Mouse (Mus musculus): ENCODE data around the gene Dmgdh. TPM values are rescaled to one million over a fixed set of nuclear protein-coding genes. Genes with fewer than 3 reads are reported as not detected.

Dmgdh gene
- polyA plus RNA-seq, 1 experiment from 2014 or later: not detected

DNA sequence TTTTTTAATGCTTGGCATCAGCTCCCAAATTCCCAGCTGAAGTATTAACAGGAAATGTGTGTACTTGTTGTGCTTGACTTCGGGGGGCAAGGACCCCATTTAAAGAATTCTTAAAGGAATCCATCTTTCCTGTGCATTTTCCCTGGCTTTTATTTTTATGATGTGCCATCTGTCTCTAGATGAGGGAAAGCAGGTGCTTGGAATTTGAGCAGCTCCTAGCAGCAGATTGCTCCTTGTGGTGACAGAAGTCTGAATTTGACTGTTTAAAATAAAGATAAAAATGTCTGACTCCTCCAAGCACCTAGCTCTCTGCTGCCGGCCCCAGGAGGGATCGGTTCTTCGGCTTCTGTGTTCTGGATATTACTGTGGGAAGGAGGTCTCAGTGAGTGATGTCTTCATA lies 47.7 kb downstream of the Dmgdh start:
- Histone ChIP-seq H3K9me3 (ENCODE audit: control insufficient read depth, low read length) (no peaks in the 10 kb centered on the region), H3K36me3 (ENCODE audit: control insufficient read depth, insufficient read depth, low read length) (no peaks in the 10 kb centered on the region), H3K27me3 (ENCODE audit: control insufficient read depth, insufficient read depth, low read depth, low read length) (no peaks in the 10 kb centered on the region), H3K4me1 (replicated peaks; ENCODE audit: control insufficient read depth, insufficient read depth, low read length) (no peaks in the 10 kb centered on the region; the same call in 1 of the 2 replicates), H3K4me2 (ENCODE audit: low read depth, low read length) (no peak overlapping the region), H3K27ac (ENCODE audit: low read length) (no peak overlapping the region), H3K9ac (ENCODE audit: low read length) (no peak overlapping the region), H3K4me3 (ENCODE audit: low read length) (no peak overlapping the region)
- ATAC-seq (ENCODE audit: low read depth): no peak
- WGBS: 76% methylated on average over 4 of the region's 4 CpGs

DNA sequence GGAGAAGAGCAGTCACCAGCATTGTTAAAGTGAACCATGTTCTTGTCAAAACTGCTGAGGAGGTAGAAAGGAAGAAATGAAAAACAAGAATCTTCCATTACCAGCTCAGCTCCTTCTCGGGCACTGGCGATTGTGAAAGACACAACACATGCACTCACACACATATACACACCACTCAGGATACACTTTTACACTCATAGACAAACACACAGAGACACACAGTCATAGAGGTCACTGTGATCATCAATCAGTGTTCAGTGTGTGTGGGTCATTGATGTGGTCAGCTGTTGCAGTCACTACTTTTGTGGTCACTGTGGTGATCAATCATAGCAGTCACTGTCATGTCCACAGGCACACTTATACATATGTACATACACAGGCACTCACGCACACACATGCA lies 49.2 kb downstream of the Dmgdh start:
- Histone ChIP-seq H3K9ac (ENCODE audit: low read length) (no peak overlapping the region), H3K27ac (ENCODE audit: low read length) (no peak overlapping the region), H3K4me3 (ENCODE audit: low read length) (no peak overlapping the region), H3K4me1 (replicated peaks; ENCODE audit: control insufficient read depth, insufficient read depth, low read length) (no peaks in the 10 kb centered on the region; the same call in 1 of the 2 replicates), H3K9me3 (ENCODE audit: control insufficient read depth, low read length) (no peaks in the 10 kb centered on the region), H3K27me3 (ENCODE audit: control insufficient read depth, insufficient read depth, low read depth, low read length) (no peaks in the 10 kb centered on the region), H3K36me3 (ENCODE audit: control insufficient read depth, insufficient read depth, low read length) (no peaks in the 10 kb centered on the region), H3K4me2 (ENCODE audit: low read depth, low read length) (no peak overlapping the region)
- 68% methylated on average over 3 of the region's 3 CpGs for WGBS
- no peak for ATAC-seq (ENCODE audit: low read depth)

DNA sequence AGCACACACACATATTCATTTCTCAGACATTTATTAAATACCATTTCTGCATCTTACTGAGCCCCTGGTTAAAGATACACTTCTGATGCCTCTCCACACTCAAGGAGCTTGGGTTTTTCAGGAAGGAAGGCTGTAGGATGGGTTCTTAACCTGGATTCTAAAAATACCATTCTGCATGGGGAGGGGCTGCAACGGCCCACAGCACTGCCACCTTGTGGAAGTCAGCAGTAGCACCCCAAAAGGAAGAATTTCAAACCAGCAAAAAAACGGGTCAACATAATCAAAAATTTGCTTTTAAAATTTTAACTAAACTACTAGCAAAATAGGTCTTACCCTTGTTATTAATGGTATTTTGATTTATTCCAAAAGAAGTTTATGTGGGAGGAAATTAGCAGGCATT lies 50.0 kb downstream of the Dmgdh start:
- no peak overlapping the region for H3K4me2 ChIP-seq (ENCODE audit: low read depth, low read length)
- H3K4me3 ChIP-seq (ENCODE audit: low read length): no peak overlapping the region
- 20% methylated on average over 2 of the region's 2 CpGs for WGBS
- H3K36me3 ChIP-seq (ENCODE audit: control insufficient read depth, insufficient read depth, low read length): no peaks in the 10 kb centered on the region
- H3K9ac ChIP-seq (ENCODE audit: low read length): no peak overlapping the region
- no peaks in the 10 kb centered on the region for H3K27me3 ChIP-seq (ENCODE audit: control insufficient read depth, insufficient read depth, low read depth, low read length)
- no peak for ATAC-seq (ENCODE audit: low read depth)
- no peak overlapping the region for H3K27ac ChIP-seq (ENCODE audit: low read length)
- no peaks in the 10 kb centered on the region; the same call in 1 of the 2 replicates for H3K4me1 ChIP-seq (replicated peaks; ENCODE audit: control insufficient read depth, insufficient read depth, low read length)
- H3K9me3 ChIP-seq (ENCODE audit: control insufficient read depth, low read length): no peaks in the 10 kb centered on the region

DNA sequence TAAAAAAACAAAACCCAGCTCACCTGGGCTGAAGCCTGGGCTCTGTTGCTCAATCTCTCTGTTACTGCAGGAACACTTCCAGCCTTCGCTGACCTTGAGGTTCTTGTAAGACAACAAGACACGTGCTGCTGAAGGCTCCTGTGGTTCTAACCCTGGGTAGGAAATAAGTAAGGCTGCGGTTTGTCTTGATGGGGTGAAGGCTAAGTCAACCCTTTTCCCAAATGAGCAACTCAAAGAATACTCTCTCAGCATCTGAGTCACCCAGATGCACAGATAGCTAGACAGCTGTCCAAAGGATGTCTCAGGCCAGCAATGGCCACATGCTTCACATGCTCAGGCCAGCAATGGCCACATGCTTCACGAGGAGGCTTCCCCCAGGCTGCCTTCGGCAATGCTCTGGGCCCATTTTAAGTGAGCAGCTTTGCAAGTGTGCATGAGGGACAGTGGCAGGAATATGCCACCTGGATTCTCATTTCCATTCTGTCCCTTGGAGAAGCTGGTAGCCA lies 61.0 kb downstream of the Dmgdh start:
- Histone ChIP-seq H3K9me3 (ENCODE audit: control insufficient read depth, low read length) (no peaks in the 10 kb centered on the region), H3K4me3 (ENCODE audit: low read length) (no peak overlapping the region), H3K4me2 (ENCODE audit: low read depth, low read length) (no peak overlapping the region), H3K9ac (ENCODE audit: low read length) (no peak overlapping the region), H3K4me1 (replicated peaks; ENCODE audit: control insufficient read depth, insufficient read depth, low read length) (no peaks in the 10 kb centered on the region), H3K27me3 (ENCODE audit: control insufficient read depth, insufficient read depth, low read depth, low read length) (no peaks in the 10 kb centered on the region), H3K36me3 (ENCODE audit: control insufficient read depth, insufficient read depth, low read length) (no peaks in the 10 kb centered on the region), H3K27ac (ENCODE audit: low read length) (no peak overlapping the region)
- WGBS: 75% methylated on average over 5 of the region's 5 CpGs
- no peak for ATAC-seq (ENCODE audit: low read depth)

DNA sequence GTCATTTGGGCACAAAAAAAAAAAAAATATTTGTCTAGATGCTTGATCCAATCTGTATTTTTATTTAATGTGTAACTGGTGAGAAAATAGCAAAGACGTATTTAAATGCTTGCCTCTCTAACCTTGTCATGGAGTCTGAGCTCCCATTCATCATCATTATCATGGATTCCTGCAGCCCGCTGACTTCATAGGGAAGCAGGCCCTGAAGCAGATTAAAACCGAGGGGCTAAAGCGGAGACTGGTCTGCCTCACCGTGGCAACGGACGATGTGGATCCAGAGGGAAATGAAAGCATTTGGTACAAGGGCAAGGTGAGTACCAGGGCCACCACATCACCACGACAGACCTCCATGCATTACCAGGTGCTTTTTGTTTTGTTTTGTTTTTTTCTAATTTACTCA lies 69.9 kb downstream of the Dmgdh start:
- Histone ChIP-seq H3K9me3 (ENCODE audit: control insufficient read depth, low read length) (no peaks in the 10 kb centered on the region), H3K27ac (ENCODE audit: low read length) (no peak overlapping the region), H3K27me3 (ENCODE audit: control insufficient read depth, insufficient read depth, low read depth, low read length) (no peaks in the 10 kb centered on the region), H3K9ac (ENCODE audit: low read length) (no peak overlapping the region), H3K4me2 (ENCODE audit: low read depth, low read length) (no peak overlapping the region), H3K4me1 (replicated peaks; ENCODE audit: control insufficient read depth, insufficient read depth, low read length) (no peaks in the 10 kb centered on the region), H3K36me3 (ENCODE audit: control insufficient read depth, insufficient read depth, low read length) (no peaks in the 10 kb centered on the region), H3K4me3 (ENCODE audit: low read length) (no peak overlapping the region)
- 47% methylated on average over 8 of the region's 8 CpGs for WGBS
- no peak for ATAC-seq (ENCODE audit: low read depth)

DNA sequence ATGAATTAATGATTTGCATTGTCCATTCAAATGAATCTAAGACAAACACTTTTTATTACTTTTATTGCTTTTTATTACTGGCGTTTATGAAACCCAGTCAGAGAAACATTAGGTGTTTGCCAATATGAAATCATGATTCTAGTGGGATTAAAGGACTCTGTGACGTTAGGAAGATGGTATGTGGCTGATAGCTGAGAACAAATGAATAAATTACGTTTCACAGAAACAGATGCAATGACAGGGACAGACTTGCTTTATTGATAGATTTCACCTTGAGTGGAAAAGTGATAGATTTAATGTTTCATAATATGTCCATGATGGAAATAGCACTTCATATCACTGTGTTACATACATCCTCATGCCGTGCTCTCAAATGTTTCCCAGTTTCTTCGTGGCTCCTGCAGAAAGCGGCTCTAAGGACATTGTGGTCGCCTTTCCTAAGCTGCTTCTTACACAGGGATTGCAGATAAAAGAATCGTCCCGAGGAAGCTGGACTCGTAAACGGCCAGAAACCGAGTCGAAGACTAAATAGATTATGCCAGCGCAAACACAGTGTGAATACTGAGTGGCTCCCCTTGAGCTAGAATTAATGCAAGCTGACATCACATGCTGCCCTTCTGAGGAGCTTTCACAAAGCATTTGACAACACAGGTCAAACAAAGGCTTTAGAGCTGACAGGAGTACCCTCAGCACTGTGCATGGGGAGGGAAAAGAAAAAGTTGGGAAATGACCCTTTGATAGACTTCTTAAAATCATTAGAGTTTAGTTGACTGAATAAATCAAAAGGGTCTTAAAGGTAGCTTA lies 78.6 kb downstream of the Dmgdh start:
- H3K9me3 ChIP-seq (ENCODE audit: control insufficient read depth, low read length): no peaks in the 10 kb centered on the region
- no peaks in the 10 kb centered on the region for H3K4me1 ChIP-seq (replicated peaks; ENCODE audit: control insufficient read depth, insufficient read depth, low read length)
- no peak overlapping the region for H3K4me3 ChIP-seq (ENCODE audit: low read length)
- H3K9ac ChIP-seq (ENCODE audit: low read length): no peak overlapping the region
- H3K4me2 ChIP-seq (ENCODE audit: low read depth, low read length): no peak overlapping the region
- 56% methylated on average over 14 of the region's 14 CpGs for WGBS
- ATAC-seq (ENCODE audit: low read depth): no peak
- no peaks in the 10 kb centered on the region for H3K36me3 ChIP-seq (ENCODE audit: control insufficient read depth, insufficient read depth, low read length)
- no peak overlapping the region for H3K27ac ChIP-seq (ENCODE audit: low read length)
- no peaks in the 10 kb centered on the region for H3K27me3 ChIP-seq (ENCODE audit: control insufficient read depth, insufficient read depth, low read depth, low read length)

DNA sequence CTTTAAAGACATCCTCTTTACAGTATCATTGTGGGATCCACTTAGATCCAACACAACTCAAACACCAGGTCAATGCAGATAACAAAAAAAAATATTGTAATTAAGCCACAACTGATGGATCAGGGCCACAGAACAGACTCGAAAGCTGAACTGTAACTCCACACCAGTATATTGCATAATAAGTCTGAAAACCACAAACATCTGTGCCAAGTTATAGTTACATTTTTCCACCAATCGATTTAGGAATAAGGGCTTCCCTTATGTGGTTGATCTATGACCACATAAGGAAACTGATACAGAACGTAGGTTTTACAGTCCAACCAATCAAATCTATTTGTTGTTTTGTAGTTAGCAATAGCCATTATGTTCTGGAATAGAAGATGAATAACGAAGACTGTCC lies 80.9 kb downstream of the Dmgdh start:
- Histone ChIP-seq H3K4me1 (replicated peaks; ENCODE audit: control insufficient read depth, insufficient read depth, low read length) (no peaks in the 10 kb centered on the region), H3K36me3 (ENCODE audit: control insufficient read depth, insufficient read depth, low read length) (no peaks in the 10 kb centered on the region), H3K27me3 (ENCODE audit: control insufficient read depth, insufficient read depth, low read depth, low read length) (no peaks in the 10 kb centered on the region), H3K4me2 (ENCODE audit: low read depth, low read length) (no peak overlapping the region), H3K9me3 (ENCODE audit: control insufficient read depth, low read length) (no peaks in the 10 kb centered on the region), H3K27ac (ENCODE audit: low read length) (no peak overlapping the region), H3K4me3 (ENCODE audit: low read length) (no peak overlapping the region), H3K9ac (ENCODE audit: low read length) (no peak overlapping the region)
- 69% methylated on average over 4 of the region's 4 CpGs for WGBS
- ATAC-seq (ENCODE audit: low read depth): no peak

DNA sequence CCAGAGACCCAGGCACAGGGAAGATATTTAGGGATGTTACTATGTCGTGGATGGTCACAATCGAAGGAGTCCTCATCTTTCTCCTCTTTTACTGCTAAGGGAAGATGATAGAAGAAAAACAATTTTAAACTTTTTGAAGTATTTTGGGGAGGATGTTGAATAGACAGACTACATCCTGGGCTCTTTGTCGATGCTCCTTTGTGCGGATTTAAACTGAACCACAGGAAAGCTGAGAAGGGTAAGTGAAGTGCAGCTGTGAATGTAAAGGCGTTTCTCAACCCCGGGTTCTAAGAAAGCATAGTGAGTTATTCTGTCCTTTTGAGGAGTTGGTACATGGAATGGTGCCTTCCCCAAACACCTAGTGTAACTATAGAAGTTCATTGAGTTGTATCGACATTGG lies 82.4 kb downstream of the Dmgdh start:
- Histone ChIP-seq H3K4me3 (ENCODE audit: low read length) (no peak overlapping the region), H3K36me3 (ENCODE audit: control insufficient read depth, insufficient read depth, low read length) (no peaks in the 10 kb centered on the region)
- 90% methylated on average over 7 of the region's 7 CpGs for WGBS

DNA sequence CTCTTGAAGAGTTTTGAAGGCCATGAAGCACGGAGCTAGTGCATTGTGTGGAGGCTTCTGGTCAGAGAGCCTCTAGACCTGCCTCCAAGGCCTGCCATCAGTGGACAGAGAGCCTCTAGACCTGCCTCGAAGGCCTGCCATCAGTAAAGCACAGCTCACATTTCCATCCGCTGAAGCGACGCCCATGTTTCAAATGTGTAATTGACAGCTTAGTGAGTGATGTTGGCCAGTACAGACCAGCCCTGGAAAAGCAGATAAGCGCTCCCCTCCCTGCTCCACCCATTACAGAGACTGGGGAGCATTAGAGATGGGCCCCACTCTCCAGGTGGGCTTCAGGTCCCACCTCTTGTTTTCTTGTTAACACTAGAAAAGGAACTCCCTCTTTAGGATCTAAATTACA lies 83.3 kb downstream of the Dmgdh start:
- ATAC-seq (ENCODE audit: low read depth): no peak
- WGBS: 73% methylated on average over 6 of the region's 6 CpGs

More for the DNA sequence above, 82.4 kb downstream of the Dmgdh start:
- Histone ChIP-seq H3K4me1 (replicated peaks; ENCODE audit: control insufficient read depth, insufficient read depth, low read length) (no peaks in the 10 kb centered on the region), H3K27ac (ENCODE audit: low read length) (no peak overlapping the region), H3K27me3 (ENCODE audit: control insufficient read depth, insufficient read depth, low read depth, low read length) (no peaks in the 10 kb centered on the region), H3K9ac (ENCODE audit: low read length) (no peak overlapping the region), H3K9me3 (ENCODE audit: control insufficient read depth, low read length) (no peaks in the 10 kb centered on the region), H3K4me2 (ENCODE audit: low read depth, low read length) (no peak overlapping the region)
- no peak for ATAC-seq (ENCODE audit: low read depth)

More for the DNA sequence above, 83.3 kb downstream of the Dmgdh start:
- Histone ChIP-seq H3K9ac (ENCODE audit: low read length) (no peak overlapping the region), H3K27ac (ENCODE audit: low read length) (no peak overlapping the region), H3K4me2 (ENCODE audit: low read depth, low read length) (no peak overlapping the region), H3K4me1 (replicated peaks; ENCODE audit: control insufficient read depth, insufficient read depth, low read length) (no peaks in the 10 kb centered on the region), H3K36me3 (ENCODE audit: control insufficient read depth, insufficient read depth, low read length) (no peaks in the 10 kb centered on the region), H3K4me3 (ENCODE audit: low read length) (no peak overlapping the region), H3K27me3 (ENCODE audit: control insufficient read depth, insufficient read depth, low read depth, low read length) (no peaks in the 10 kb centered on the region), H3K9me3 (ENCODE audit: control insufficient read depth, low read length) (no peaks in the 10 kb centered on the region)
